Mouse (Mus musculus): Measurements from ENCODE around the gene Gm9945.

Gm9945 gene

DNA sequence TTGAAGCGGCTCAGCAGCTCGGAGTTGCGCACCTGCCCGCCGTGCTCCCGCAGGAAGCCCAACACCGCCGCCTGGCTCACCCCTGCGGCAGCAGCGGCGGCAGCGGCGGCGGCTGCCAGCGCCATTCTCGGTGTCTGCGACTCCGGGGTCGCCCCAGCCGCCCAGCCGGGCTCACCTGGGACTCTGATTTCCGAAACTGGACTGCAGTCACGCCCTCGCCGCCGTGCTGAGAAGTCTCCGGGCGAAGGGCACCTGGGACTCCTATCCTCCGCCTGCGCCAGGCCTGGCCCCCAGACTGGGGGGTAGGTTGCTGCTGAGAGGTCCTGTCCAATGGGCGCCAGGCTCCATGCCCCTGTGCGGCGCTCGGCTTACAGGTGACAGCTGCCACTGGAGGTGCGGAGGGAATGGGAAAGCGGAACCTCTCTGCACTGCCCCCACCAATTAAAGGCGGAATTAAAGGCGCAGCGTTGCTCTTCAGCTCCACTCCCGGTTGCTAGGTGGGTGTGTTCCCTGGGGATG, at the start of gene Gm9945, which contains the start of gene Sowaha:
Gm9945 (plus strand) TSS at position 384 of the 519 bp plus-strand sequence.
Sowaha (minus strand) TSS at position 492 of the 519 bp plus-strand sequence.
- DNase-seq: peak; percentile 88

DNA sequence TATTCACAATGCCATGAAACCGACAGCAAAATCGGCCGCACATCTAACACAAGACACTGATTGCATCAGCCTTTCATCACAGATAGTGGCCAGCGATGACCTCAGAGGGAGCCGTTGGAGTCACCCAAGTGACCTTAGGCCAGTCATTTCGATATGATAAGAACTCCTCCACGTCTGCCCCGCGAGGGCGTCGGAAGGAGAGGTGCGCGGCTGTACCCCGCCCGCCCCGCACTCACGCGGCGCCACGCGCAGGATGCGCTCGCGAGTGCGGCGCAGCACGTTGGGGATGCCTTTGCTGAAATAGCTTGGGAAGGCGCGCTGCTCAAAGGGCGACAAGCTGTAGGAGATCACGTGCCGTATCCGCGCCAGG, 49.7 kb upstream of the Gm9945 start:
- DNase-seq: no peak

DNA sequence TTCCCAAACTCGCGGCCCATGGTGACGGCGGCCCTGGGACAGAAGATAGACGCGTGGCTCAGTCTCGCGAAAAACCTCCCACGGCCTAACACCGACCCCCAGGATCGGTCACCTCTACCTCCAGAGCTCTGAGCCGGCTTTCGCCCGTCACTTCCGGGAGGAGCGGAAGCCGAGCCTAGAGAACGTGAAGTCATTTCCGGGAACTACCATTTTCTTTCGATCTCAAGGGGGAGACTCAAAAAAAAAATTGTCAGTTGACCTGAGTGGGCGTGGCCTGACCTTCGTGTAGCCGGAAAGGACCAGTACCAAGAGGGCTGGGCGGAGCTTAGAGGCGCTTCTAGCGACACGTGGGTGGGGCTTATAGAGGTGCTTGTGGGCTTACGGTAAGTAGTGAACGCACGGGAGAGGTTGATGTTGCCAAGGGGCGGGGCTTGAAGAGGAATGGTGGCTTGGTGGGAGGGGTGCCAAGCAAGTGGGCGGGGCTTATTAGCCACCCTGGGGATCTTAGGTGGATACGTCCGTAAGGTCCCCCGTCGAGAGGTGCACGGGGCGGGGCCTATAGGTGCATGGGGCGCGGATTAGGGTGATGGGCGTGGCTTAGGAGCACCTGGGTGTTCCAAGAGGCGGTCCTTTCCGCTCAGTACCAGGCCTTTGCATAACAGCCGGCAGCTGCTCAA, 49.2 kb upstream of the Gm9945 start, which contains the start of the genes Uqcrq and Gdf9:
Uqcrq (minus strand) TSS at position 162 of the 677 bp plus-strand sequence.
Gdf9 (plus strand) TSS at position 354 of the 677 bp plus-strand sequence.
- DNase-seq: peak; percentile 100

DNA sequence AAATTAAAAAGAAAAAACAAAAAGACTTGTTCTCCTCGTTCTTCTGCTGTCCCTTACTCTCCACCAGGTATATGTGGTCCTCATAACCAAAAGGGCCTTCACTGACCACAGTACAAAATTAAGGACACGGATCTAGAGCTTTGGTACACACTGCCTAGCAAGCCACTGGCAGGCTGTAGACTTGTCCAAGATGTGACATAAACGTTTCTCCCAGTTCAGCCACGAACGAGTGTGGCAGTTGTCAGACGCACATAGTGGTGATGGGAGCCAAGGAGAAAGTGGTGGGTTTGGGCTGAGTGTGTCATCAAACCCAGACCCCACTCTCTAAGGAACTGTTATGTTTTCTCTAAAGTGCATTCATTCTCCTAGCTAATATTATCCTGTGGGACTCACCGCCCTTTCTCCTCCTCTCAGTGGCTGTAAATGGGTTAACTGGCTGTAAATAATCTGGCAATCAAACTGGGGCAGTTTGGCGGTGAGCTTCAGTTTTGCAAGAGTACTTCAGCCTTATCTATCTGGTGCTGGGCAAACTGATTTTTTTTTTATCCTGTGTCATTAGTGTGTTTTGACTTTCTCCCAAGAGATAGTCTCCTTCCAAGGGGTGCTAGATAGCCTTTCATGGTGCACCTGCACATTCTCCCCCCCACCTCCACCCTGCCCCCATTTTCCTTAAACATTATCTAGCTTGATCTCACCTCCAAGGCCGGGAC, 48.5 kb upstream of the Gm9945 start:
- no peak for DNase-seq

DNA sequence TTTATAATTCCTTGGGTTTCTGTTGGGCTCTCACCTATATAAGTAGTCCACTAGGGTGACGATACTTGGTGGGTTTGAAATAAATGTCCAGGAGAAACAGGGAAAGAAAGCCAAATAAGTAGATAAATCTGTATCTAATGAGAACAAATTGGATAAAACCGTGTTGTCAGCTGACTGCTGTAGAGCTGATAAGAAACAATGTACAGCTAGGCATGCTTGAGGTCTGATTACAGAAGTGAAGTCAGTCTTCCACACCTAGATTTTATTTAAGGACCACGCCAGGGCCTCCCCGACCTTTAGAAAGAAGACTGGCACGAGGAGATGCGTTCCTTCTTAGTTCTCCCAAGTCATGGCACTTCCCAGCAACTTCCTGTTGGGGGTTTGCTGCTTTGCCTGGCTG, 46.9 kb upstream of the Gm9945 start:
- no peak for DNase-seq

DNA sequence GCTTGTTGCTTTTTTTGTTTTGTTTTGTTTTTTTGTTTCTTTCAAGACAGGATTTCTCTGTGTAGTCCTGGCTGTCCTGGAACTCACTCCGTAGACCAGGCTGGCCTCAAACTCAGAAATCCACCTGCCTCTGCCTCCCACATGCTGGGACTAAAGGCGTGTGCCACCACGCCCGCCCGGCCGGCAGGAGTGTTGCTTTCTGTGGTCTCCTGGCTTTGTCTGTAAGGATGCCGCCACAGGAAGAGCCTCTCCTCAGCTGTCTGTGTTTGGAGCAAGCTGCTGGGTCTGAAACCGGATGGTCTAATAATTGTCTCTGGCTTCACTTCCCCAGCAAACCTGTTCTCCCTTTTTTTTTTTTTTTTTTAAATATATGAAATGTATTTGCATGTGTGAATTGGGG, 44.5 kb upstream of the Gm9945 start:
- DNase-seq: no peak

DNA sequence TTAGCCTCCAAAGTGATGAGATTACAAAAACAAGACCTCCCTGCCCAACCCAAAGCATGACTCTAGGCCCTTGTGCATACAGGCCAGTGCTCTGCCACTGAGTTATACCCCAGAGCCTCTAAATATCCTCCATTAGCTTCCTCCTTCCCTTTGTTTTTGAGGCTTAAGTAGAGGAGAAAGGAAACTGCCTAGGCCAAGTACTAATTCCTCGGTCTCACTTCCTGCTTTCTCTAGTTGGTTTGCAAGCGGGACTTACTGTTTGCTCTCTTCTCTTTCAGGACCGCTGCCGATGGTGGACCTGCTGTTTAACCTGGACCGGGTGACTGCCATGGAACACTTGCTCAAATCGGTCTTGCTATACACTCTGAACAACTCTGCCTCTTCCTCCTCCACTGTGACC, 43.6 kb upstream of the Gm9945 start:
- DNase-seq: no peak

DNA sequence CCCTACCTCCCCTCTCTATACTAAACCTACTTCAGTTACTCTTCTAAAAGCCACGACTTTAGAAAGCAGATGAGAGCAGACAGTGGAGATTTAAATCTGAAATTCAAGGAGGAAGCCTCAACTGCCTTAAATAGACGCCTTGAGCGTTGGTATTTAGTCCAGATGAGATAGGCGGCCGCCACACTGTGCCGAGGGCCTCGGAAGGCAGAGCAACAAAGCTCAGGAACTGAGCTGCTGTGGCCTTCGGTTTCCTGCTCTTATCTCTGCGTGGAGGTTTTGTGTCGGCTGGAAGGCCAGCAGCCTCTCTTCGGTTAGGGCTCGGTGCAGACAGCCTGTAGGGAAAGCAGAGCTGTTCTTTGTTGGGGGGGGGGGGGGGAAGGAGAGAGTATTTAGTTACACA, 38.0 kb upstream of the Gm9945 start:
- DNase-seq: no peak

DNA sequence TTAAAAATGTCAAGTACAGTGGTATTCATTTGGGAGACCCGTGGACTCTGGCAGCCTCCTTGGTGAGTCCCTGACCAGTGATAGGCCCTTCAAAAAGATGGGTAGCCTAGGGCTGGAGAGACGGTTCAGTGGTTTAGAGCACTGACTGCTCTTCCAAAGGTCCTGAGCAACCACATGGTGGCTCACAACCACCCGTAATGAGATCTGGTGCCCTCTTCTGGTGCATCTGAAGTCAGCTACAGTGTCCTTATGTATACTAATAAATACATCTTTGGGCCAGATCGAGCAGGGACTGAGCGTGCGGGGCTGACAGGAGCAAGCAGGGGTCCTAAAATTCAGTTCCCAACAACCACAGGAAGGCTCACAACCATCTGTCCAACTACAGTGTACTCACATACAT, 36.1 kb upstream of the Gm9945 start:
- peak; percentile 70 for DNase-seq

DNA sequence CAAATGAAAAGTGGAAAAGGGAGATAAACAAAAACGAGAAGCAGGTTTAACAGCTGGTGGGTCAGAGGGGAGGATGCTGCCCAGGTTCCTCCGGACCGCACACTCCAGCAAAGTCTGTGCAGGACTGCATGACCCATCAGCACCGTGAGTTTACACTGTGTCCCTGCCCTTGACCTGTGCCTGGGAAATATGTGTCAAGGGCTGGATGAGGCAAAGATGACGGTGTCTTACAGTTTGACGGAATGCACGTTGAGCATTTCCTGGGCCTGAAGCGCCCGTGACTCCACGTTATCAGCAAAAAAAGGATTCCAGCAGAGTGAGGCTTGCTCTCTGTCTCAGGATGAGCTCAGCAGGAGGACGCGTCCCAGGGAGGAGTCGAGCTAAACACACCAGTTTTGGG, 34.4 kb upstream of the Gm9945 start:
- DNase-seq: no peak

DNA sequence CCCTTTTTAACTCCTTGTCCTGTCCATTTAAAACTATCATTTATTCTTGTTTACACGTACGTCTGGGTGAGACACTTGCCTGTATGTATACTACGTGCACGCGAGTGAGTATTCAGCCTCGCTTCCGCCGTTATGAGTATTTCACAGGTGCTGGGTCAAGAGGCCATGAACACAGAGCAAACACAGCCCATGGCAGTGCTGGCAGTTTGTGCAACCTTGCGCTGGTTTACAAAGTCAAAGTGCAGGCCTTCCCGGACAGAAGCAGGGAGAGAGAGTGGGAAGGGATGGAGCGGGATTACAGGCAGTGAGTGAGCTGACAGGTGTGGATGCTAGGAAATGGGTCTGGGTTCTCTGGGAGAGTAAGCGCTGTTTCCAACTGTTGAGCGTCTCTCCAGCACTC, 33.8 kb upstream of the Gm9945 start:
- no peak for DNase-seq

DNA sequence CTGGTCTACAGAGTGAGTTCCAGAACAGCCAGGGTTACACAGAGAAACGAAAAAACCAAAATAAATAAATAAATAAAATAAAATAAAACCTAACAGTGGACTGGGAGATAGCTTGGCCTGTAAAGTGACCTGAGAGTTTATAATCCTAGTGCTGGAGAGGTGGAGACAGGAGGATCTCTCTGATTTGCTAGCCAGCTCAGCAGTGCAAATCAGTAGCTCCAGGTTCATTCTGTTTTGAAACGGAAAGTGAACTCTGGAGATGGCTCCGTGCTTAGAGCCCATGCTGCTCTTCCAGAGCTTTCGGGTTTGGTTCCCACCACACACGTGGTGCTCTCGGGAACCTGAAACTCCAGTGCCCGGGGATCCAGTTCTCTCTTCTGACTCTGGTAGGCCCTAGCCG, 32.0 kb upstream of the Gm9945 start:
- DNase-seq: no peak

DNA sequence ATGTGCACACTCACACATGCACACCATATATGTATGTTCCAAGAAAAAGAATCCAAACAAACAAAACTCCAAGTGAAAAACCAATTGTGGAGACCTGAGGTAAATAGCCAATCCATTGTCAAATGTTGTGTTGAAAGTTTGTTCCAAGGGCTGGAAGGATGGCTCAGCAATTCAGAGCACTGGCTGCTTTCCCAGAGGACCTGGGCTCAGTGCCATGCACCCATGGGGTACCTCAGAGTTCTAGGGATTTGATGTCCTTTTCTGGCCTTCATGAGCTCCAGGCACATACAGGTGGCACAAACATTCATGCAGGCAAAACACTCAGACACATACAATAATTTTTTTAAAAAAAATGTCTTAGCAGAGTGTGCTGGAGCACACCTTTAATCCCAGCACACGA, 31.4 kb upstream of the Gm9945 start:
- peak; percentile 96 for DNase-seq

DNA sequence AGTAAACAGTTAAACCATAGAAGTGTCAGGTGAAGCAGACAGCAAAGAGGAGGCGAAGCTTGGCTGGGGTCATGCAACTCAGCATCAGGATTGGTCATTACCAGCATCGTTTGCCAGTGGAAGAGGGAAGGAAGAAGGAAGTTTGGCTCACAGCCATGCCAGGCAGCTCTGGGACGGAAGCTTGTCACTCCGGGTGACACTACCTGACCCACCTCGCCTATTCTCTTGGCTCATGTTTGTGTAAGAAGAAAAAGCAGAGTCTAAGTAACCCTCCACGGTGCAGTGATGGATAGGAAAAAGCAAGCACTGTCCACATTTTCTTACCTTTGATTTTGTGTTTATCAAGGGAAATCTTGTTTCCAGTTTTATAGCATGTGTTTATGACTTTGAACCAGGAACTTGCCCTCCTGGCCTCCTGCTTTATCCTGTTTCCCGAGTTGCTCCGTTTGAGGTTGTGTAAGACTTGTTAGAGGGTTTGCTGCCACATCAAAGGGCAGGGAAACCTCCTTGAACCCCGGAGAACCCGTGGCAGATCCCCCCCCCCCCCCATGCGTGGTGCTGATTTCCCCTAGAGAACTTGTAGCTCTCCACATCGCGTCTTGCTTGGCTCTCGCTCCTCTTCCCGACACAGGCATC, 29.8 kb upstream of the Gm9945 start:
- no peak for DNase-seq

DNA sequence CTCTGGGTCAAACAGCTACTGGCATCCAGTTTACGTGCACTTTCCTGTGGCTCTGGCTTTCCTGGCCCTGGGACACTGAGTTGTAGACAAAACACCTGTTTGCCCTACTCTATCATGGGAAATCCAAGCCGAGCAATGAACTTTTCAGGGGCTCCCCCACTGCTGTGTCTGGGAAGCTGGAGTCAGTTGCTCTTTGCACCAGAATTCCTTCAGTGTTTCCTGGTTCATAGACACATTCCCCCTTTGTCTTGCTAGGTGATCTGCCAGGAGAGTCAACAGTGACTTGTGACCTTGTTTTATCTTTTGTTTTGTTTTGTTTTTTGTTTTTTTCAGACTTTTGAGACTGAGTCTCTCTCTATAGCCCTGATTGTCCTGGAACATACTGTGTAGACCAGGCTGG, 28.6 kb upstream of the Gm9945 start:
- DNase-seq: no peak

DNA sequence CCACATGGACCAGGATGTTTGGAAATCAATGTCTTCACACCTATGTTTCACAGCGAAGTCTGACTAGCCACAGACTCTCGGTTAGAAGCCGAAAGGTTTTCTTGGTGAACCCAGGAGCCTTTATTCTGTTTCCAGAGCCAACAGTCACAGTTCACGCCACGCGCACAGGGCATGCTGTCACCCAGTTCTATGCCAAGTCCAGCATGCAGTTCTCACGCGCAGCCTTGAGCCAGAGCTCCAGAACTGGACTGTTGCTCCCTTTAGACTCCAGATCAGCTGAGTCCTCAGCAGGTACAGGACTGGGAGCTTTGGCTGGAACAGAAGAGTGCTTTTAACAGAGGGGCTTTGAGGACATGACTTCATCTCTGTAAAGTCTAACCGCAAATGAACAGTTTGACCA, 27.6 kb upstream of the Gm9945 start:
- DNase-seq: peak; percentile 67

DNA sequence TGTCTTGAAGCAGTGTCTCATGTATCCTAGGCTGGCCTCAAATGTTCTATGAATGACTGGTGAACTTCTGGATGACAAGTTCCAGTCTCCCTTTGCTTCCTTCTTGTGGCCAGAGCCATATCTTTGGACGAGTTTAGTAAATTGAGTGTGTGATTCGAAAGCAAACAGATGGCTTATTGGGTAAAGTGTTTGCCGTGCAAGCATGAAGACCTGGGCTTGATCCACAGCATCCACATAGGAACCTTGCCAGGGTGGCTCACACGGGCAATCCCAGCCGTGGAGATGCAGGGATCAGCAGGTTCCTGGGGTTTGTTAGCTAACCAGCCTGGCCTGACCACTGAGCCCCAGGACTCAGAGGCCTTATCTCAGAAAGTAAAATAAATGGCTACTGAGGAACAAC, 26.9 kb upstream of the Gm9945 start:
- no peak for DNase-seq

DNA sequence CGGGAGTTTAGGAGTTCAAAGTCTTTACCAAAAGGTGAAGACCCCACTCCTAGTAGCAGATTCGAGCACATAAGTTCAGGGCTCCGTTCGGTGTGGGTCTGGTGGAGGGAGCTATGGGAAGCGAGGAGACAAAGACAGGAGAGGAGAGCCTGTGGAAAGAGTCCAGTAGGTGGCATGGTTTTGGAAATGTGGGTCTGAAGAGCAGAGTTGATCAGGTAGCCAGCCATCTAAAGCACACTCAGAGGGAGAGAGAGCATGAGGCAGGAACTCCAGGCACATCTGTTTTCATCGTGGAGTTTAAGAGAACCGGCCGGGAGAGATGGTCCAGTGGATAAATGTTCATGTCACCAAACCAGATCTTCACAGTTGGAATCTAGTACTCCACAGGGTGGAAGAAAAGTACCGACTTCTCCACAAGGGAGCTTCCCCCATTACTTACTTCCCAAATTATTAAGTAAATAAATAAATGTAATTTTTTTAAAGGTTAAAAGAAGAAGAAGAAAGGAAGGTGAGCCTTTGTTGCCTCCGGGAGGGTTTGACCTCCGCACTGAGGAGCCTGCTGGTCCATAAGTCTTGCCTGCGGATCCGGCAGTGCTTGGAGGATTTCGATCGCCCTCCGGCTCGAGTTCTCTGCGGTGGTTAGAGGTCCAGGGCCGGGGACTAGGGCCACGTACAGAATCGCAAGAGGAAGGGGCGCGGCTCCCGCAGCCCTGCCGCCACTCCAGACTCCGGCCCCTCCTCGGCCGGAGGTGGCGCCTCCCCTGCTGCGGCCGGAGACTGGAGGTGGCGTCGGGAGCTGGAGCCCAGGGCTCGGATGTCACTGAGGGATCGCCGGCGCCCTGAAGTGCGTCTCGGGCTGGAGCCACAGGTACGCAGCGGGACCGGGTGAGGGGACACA, 23.2 kb upstream of the Gm9945 start, which contains the start of the genes Gm10447 and Shroom1:
Gm10447 (minus strand) TSS at position 637 of the 898 bp plus-strand sequence.
Shroom1 (plus strand) TSS at position 732 of the 898 bp plus-strand sequence.
- peak; percentile 73 for DNase-seq

DNA sequence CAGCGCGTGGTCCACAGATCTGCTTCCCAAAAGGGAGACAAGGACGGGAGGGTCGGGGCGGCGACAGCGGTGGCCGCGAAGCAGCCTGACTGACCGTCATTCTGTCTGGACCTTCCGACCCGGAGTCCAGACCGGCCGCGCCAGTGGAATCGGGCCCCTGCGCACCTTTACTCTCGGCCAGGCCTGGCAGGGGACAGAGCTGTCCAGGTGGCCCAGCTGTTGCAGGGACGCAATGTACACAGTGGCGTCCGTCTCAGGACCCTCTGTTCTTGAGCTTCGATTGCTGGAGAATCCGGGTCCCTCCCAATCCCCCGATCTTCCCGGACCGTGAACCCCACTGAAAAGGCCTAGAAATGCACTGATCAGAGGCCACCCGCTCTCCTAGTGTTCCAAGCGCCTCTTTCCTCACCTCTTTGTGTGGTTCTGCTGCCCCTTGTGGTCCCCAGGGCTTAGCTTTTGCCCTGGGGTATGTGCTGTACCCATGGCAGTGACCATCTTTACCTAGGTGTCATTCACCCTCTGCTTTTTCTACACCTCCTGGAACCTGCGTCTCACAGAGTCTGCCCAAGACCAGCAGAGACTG, 22.5 kb upstream of the Gm9945 start:
- no peak for DNase-seq

DNA sequence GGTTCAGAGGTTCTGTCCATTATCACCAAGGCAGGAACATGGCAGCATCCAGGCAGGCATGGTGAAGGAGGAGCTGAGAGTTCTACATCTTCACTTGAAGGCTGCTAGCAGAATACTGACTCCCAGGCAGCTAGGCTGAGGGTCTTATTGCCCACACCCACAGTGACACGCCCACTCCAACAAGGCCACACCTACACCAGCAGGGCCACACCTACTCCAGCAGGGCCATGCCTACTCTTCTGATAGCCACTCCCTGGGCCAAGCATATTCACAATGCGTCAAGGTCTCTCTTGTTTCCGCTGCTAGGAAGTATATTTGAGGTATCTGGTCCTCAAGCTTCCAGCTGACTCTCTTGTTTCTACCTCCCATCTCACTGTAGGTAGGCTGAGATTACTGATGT, 21.0 kb upstream of the Gm9945 start:
- DNase-seq: no peak

DNA sequence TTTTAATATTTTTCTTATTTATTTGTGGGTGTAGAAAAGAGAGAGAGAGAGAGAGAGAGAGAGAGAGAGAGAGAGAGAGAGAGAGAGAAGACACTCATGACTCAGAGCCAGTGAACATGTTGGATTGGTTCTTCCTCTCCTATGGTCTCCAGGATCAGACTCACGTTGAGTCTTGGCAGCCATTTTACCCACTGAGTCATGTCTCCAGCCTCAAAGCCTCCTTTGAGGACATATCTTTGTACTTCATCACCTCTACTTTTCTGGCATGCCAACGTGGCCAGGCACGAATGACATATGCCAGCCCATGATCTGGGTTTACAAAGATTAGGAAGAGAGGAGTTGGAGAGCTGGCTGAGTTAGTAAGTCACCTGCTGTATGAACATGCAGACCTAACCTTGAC, 19.8 kb upstream of the Gm9945 start:
- DNase-seq: no peak

DNA sequence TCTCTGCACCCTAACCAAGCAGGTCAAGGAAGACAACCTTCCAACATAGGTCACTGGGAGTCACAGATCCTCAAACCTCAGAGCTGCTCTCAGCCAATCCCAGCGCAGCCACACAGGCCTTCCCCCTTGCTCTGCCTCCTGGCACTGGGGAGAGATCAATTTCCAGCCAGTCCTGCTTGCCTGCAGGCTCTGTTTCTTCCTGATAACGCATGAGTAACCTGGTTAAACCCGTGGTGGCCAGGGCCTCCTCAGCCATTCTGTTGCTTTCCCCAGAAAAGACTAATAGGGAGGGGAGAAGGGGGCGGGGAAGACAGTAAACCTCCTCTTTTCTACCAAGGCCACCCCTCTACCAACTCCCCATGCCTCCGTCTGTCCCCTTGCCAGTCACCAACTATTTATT, 18.2 kb upstream of the Gm9945 start:
- DNase-seq: no peak
